23 mouse cellular contexts compared by ENCODE assay signal in genomic region chr12:55869622-55870322, GRCm38 (mm10).
"Had no signal": no experiment of that assay in that cellular context is flagged by ENCODE, and none has a peak within 500 bp of the region (broad histone marks: within the 10 kb centered on the region; RNA-seq: fewer than 3 reads in every experiment).

No protein-coding gene starts in this region.

- H3K27ac ChIP-seq: liver, embryonic 15.5 days; lung, embryonic 15.5 days; macrophage; midbrain, embryonic 10.5 days; midbrain, embryonic 12.5 days; neural tube, embryonic 13.5 days; neural tube, embryonic 15.5 days had no signal

- H3K4me2 ChIP-seq: liver, embryonic 15.5 days; lung, embryonic 15.5 days; midbrain, embryonic 12.5 days; neural tube, embryonic 13.5 days; neural tube, embryonic 15.5 days had no signal

- H3K9me3 ChIP-seq: liver, embryonic 15.5 days; lung, embryonic 15.5 days; midbrain, embryonic 10.5 days; neural tube, embryonic 15.5 days had no signal

- DNase-seq: liver, postnatal 0 days; lung, adult 2 months; lung, postnatal 14 days; lung, postnatal 36 days; midbrain, embryonic 14.5 days; retina, postnatal 1 day; right cerebral cortex, adult 18-20 months; right cerebral cortex, postnatal 25 days; right cerebral cortex, postnatal 4 days; spleen, adult 18-20 months; thymus, adult 18-20 months; thymus, postnatal 25 days had no signal

- H3K27me3 ChIP-seq: liver, embryonic 15.5 days; lung, embryonic 15.5 days; megakaryocyte, embryonic 14.5 days; midbrain, embryonic 12.5 days; neural tube, embryonic 13.5 days; neural tube, embryonic 15.5 days had no signal

- H3K9ac ChIP-seq: liver, embryonic 15.5 days; liver, postnatal 0 days; lung, embryonic 15.5 days; midbrain, embryonic 12.5 days; neural tube, embryonic 13.5 days; neural tube, embryonic 15.5 days had no signal

- ATAC-seq: liver, postnatal 0 days; lung, postnatal 0 days; midbrain, embryonic 16.5 days had no signal

- H3K4me1 ChIP-seq: liver, embryonic 15.5 days; lung, embryonic 15.5 days; midbrain, embryonic 10.5 days; midbrain, embryonic 12.5 days; neural tube, embryonic 13.5 days; neural tube, embryonic 15.5 days had no signal

- H3K4me3 ChIP-seq: liver, embryonic 15.5 days; lung, embryonic 15.5 days; megakaryocyte, embryonic 14.5 days; midbrain, embryonic 10.5 days; midbrain, embryonic 12.5 days; myocyte; neural tube, embryonic 13.5 days; neural tube, embryonic 15.5 days had no signal
